Comparison of ENCODE assay signal across 9 mouse cellular contexts in the genomic region with DNA sequence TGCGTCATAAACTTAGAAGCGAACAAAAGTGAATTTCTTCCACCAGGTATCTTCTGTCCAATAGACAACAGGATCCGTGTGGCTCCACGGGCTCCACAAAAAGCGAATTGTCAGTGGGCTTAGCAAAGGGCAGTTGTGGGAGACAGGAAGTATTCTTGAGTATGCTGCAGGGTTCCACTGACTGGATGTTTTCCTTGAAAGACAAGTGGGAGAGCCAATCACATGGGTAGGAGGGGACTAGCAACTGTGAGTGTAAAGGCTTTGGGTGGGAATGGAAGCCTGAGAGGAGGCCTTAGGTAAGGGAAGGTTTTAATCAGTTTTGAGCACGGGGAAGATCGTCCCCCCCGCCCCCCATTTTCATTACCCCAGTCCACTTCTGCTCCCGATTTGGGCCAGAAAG. TPM values are rescaled to one million over a fixed set of nuclear protein-coding genes. Genes with fewer than 3 reads are reported as not detected.
DNase-seq lines count a peak whose midpoint lies in the region; ATAC-seq lines count a peak whose summit lies in the region.
"Had no signal": no experiment of that assay in that cellular context is flagged by ENCODE, and none has a peak within 500 bp of the region (broad histone marks: within the 10 kb centered on the region; RNA-seq: fewer than 3 reads in every experiment).

No protein-coding gene starts in this region.

- 62% methylated on average over 9 of the region's 9 CpGs for WGBS in heart, embryonic 15.5 days
- 72% methylated on average over 9 of the region's 9 CpGs for WGBS in forebrain, embryonic 11.5 days
- WGBS in large intestine, adult 2 months, result 68% methylated on average over 9 of the region's 9 CpGs

- intact Hi-C loops in heart, postnatal 14 days (cut with DNase I), result no loop called here

- no peaks in the 10 kb centered on the region for H3K4me1 ChIP-seq in heart, embryonic 15.5 days (replicated peaks)
- H3K4me1 ChIP-seq in forebrain, embryonic 11.5 days (replicated peaks; ENCODE audit: control insufficient read depth, insufficient read depth, low read length), result no peaks in the 10 kb centered on the region

- no peak overlapping the region for H3K27ac ChIP-seq in heart, embryonic 15.5 days
- no peak overlapping the region for H3K27ac ChIP-seq in forebrain, embryonic 11.5 days (ENCODE audit: low read depth, low read length)

- H3K9ac ChIP-seq in heart, embryonic 15.5 days, result no peak overlapping the region
- H3K9ac ChIP-seq in forebrain, embryonic 11.5 days (ENCODE audit: low read length), result no peak overlapping the region

- 0 out of 2 replicates have a peak, but pooled peaks have one; percentile 44 for ATAC-seq in heart, embryonic 15.5 days (replicated peaks; ENCODE audit: insufficient number of reproducible peaks, insufficient read depth, low FRiP score, low read depth)
- ATAC-seq in forebrain, embryonic 11.5 days (replicated peaks; ENCODE audit: low FRiP score), result peak; percentile 63; the same call in 1 of the 2 replicates
- no peak for ATAC-seq in inflammation-experienced regulatory T-cells, adult 6 months

- H3K4me2 ChIP-seq in heart, embryonic 15.5 days, result no peak overlapping the region
- no peak overlapping the region for H3K4me2 ChIP-seq in forebrain, embryonic 11.5 days (ENCODE audit: low read depth, low read length, severe bottlenecking)

- no peak for DNase-seq in heart, postnatal 14 days
- peak; percentile 97 for DNase-seq in ES-CJ7 (ENCODE audit: low read depth, low spot score)
- DNase-seq in forebrain, embryonic 11.5 days (ENCODE audit: low spot score), result no peak
- DNase-seq in large intestine, adult 2 months (ENCODE audit: low read depth, low spot score), result peak; percentile 1
- no peak for DNase-seq in natural killer cell, adult 2 months (ENCODE audit: low spot score in 2 of 2)
- DNase-seq in frontal cortex, postnatal 14 days (ENCODE audit: low spot score in 2 of 2), result no peak

- no peak overlapping the region for H3K4me3 ChIP-seq in heart, embryonic 15.5 days
- no peak overlapping the region for H3K4me3 ChIP-seq in forebrain, embryonic 11.5 days (ENCODE audit: low read depth, low read length)

- H3K27me3 ChIP-seq in heart, embryonic 15.5 days, result no peaks in the 10 kb centered on the region
- no peaks in the 10 kb centered on the region for H3K27me3 ChIP-seq in forebrain, embryonic 11.5 days (ENCODE audit: control insufficient read depth, insufficient read depth, low read length)

- H3K9me3 ChIP-seq in heart, embryonic 15.5 days (replicated peaks), result no peaks in the 10 kb centered on the region
- no peaks in the 10 kb centered on the region for H3K9me3 ChIP-seq in forebrain, embryonic 11.5 days (ENCODE audit: control insufficient read depth, low read length)

- no peaks in the 10 kb centered on the region for H3K36me3 ChIP-seq in heart, embryonic 15.5 days
- no peaks in the 10 kb centered on the region for H3K36me3 ChIP-seq in forebrain, embryonic 11.5 days (ENCODE audit: control insufficient read depth, insufficient read depth, low read length)

RNA-seq across cellular contexts. Expression of a gene that starts 16.9 kb away (rescaled TPM):
- polyA plus RNA-seq in heart, embryonic 15.5 days (2015; fragmentation: Nextera tagmentation; extraction: Ambion mirVana), result 32.9 and 36.3 TPM in 2 replicates
- total RNA-seq in heart, postnatal 14 days (2021), result 10 to 100 TPM; 82.5 to 86.0 TPM
- 0.77 and 1.3 TPM in 2 replicates for polyA plus RNA-seq in forebrain, embryonic 11.5 days (2014; fragmentation: Nextera tagmentation; extraction: Ambion mirVana)
- 12.8 and 15.4 TPM in 2 replicates for polyA plus RNA-seq in large intestine, adult 2 months (2012; rRNA removed)
- not detected for polyA plus RNA-seq in inflammation-experienced regulatory T-cells, adult 6 months (2017; shearing (Covaris generic))

RNA-seq across cellular contexts. Expression of a gene that starts 24.0 kb away (rescaled TPM):
- polyA plus RNA-seq in heart, embryonic 15.5 days (2015; fragmentation: Nextera tagmentation; extraction: Ambion mirVana), result 0.94 and 4.5 TPM in 2 replicates
- under 1 TPM in 1 of 2 experiments, not detected in 1; 0.20 TPM for total RNA-seq in heart, postnatal 14 days (2021)
- polyA plus RNA-seq in forebrain, embryonic 11.5 days (2014; fragmentation: Nextera tagmentation; extraction: Ambion mirVana), result 62.9 and 64.9 TPM in 2 replicates
- 0.02 TPM in 1 of 2 replicates, not detected in the other for polyA plus RNA-seq in large intestine, adult 2 months (2012; rRNA removed)
- under 1 TPM in 1 of 3 experiments, not detected in 2; 0.09 TPM for polyA plus RNA-seq in inflammation-experienced regulatory T-cells, adult 6 months (2017; shearing (Covaris generic))

RNA-seq across cellular contexts. Expression of a gene that starts 31.0 kb away (rescaled TPM):
- polyA plus RNA-seq in heart, embryonic 15.5 days (2015; fragmentation: Nextera tagmentation; extraction: Ambion mirVana), result 0.14 TPM in 1 of 2 replicates, not detected in the other
- not detected for total RNA-seq in heart, postnatal 14 days (2021)
- not detected in 2 replicates for polyA plus RNA-seq in forebrain, embryonic 11.5 days (2014; fragmentation: Nextera tagmentation; extraction: Ambion mirVana)
- polyA plus RNA-seq in large intestine, adult 2 months (2012; rRNA removed), result 0.47 and 1.0 TPM in 2 replicates
- 1 to 10 TPM in 2 of 3 experiments, under 1 TPM in 1; 0.39 to 3.3 (median 1.2) TPM for polyA plus RNA-seq in inflammation-experienced regulatory T-cells, adult 6 months (2017; shearing (Covaris generic))
- total RNA-seq: layer of hippocampus, postnatal 25 days had no signal

Comparison
In these comparisons a context has a peak if more than half of its experiments do, and no peak if none do; other contexts are left out.
1. DNase-seq: peak in ES-CJ7 (single experiment) and large intestine, adult 2 months (single experiment); none in heart, postnatal 14 days (0 of 2), forebrain, embryonic 11.5 days (single experiment), natural killer cell, adult 2 months (0 of 2) and frontal cortex, postnatal 14 days (0 of 2).
2. RNA of a gene that starts 24.0 kb away (polyA plus RNA-seq): 62.9 to 64.9 TPM in forebrain, embryonic 11.5 days; 0.94 to 4.5 TPM in heart, embryonic 15.5 days, 0.02 TPM in large intestine, adult 2 months and 0.09 TPM in inflammation-experienced regulatory T-cells, adult 6 months; every median in the first group is over 10 times any median in the second.